Mouse (Mus musculus): Measurements from ENCODE around the gene Elf2.

DNA sequence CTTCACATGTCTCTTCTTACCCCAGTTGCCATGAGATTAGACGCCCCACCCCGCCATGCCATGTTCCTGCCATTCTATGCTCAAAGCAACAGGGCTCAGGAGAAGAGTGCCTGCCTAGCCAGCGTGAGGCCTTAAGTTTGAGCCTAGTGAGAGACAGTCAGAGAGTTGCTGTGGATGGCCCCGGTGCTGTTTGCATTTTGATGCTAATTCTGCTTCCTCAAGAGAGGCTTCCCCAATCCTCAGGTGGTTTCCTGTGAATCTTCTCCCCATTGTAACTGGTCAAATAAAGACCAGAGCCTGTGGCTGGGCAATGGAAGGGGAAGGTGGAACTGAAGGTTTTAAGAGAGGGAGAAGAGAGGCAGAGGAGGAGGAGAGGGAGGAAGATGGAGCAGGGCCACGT lies 131.8 kb downstream of the Elf2 start:
- no peak for TF ChIP-seq POLR2A (IDR thresholded peaks at IDR 0.05; ENCODE audit: low read depth, low read length)
- TF ChIP-seq CTCF (conservative IDR thresholded peaks at IDR 0.05 in 1 of 2, IDR thresholded peaks at IDR 0.05 in 1 of 2; ENCODE audit: low read depth in 2 of 2, low read length in 2 of 2), result no peak
- no peak for TF ChIP-seq EP300 (IDR thresholded peaks at IDR 0.05; ENCODE audit: low read length)
